Mouse (Mus musculus) adrenal gland, postnatal 10 days (tissue): ENCODE measurements at regions not wholly inside any gene's neighbourhood (a gene's known extent, or its start where the extent isn't known, plus 50 kb on each side); places are given as distances from the start of the nearest gene placed in this dataset.

Experiments used
- DNase-seq: peaks from one replicate; pipeline ENCODE4 v3.0.0; 2021; ENCODE audit warnings: mixed read lengths

DNA sequence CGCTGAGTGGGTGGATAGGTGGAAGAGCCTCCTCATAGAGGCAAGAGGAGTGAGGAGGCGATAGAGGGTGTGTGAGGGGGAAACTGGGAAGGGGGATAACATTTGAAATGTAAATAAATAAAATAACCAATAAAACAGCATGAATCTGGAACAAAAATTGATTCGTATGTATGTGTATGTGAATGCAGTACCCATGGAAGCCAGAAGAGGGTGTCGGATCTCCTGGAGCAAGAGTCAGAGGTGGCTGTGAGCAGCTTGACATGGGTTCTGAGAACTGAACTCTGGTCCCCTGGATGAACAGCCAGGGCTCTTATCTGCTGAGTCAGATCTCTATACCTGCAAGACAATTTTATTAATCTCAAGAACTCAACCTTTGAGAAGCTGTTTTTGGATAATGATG lies 81.4 kb downstream of the Tfap2b start:
- no peak for DNase-seq

DNA sequence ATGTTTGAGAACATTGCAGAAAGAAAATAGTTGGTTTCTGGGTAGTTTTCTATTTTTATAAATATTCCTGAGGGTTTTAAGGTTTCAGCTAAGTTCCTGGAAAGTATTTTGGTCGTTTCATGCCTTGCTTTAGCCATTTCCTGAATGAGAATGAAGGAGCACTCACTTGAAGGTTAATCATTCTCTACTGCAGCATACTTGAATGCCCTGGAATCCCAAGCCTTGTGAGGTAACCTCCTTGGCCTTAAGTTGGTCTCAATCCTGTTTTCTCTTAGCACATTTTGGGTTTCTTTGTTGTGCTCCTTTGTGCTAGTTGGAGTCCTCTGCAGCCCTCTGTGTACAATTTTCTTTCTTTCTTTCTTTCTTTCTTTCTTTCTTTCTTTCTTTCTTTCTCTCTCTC lies 112.9 kb downstream of the Tfap2b start:
- DNase-seq = no peak

DNA sequence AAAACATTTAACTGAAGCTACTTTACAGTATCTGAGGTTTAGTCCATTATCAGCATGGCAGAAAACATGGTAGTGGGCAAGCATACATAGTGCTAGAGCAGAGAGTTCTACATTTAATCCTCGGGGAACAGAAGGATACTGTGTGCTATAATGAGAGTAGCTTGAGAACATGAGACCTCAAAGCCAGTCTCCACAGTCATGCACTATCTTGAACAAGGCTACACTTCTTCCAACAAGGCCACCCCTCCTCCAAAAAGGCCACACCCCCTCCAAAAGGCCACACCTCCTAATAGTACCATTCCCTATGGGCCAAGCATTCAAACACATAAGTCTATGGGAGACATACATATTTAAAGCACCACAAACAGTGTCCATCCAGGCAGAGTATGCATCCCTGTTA lies 127.3 kb downstream of the Tfap2b start:
- no peak for DNase-seq

DNA sequence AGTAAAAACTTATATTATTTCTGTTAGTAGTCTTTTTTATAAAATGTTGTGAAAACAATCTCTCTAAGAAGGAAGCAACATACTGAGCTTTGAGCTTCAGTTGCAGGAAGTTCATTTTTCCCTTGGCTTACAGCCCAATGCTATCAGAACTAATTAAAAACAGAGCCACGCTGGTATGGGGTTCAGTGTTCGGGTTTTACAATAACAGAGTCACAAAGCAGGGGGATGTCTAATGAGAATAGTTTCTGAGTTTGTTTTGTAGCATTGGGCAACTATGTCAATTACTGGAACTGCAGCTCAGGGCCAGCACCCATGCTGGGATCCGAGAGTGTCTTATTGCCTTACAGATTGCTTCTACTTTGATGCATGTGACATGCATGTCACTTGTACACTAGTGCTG lies 128.5 kb downstream of the Tfap2b start:
- DNase-seq = no peak

DNA sequence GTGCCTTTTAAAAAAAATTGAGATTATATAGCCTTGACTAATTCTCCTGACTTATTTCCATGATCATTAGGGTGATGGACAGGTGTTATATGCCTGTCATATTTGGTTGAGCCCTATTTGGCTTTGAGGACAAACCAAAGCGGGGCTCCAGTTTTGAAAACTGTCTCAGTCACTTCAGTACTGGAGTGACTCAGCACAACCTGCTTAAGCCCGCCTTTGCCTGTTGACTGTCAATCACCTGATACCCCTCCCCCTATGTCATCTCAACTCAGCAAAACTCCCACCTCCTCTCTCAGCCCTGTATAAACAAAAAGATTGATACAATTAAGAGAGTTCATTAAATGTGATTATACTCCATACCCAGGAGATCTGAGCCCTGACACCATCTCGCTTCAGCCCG lies 135.7 kb downstream of the Tfap2b start:
- DNase-seq = no peak

DNA sequence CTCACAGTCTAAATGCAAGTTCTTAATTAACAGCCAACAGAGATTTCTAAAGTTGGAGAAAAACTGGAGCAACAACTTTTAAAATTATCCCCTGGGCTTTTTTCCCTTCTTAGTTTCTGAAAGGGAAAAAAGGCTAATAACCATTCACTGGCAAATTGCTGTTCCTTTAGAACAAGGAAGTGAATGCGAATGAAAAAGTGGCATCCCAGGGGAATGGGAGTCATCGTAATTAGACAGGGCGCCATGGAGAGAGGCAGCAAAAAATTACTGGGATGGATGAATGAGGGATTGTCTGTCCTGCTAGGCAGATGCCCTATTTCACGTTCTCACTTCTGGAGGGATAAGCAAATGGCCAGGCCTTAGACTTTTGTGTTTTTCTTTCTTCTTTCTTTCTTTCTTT lies 141.8 kb downstream of the Tfap2b start:
- DNase-seq = no peak

DNA sequence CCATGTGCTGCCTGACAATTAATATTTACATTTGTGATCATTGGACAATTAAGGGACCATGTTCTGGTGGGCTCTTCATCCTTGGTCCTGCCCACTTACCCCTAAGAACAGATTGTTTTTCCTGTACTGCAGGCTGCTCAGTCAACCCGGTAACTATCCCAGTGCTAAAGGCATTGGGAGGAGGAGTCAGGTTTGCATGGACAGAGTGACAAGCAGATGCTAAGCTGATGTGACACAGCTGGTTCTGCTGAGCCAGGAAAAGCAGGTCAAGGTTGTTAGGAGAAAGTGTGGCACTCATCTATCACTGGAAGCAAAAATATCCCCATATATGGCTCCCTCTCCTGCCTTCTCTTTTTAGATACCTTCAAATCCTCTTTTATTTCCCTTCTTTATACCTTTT lies 176.1 kb downstream of the Tfap2b start:
- DNase-seq = no peak

DNA sequence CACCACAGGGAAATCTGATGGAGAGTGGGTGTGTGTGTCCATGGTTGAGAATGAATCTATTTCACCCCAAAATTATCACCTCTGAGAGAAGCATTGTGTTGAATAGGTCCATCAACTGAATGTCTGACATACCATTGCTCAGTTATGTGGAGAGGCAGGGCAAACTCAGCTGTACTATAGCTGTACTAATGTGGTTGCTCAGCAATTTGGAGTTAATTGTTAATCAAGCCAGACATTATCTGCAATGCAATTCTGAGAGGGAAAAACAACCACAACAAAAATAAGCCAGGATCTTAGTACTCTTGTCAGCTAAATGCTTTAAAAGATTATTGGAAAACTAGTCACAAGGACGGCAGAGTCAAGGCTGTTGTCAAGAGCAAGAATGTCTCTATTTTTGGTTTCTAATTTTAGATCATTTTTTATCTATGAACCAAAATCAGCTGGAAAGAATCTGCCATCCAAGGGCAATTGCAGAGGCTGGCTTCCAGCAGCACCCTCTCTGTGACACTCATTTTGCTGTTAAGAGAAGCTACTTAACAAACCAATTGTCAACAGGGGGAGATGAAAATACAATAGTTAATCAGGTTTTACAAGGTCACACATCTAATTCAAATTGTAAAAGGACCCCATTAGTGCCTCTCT lies 180.3 kb downstream of the Tfap2b start:
- DNase-seq = peak; percentile 3

DNA sequence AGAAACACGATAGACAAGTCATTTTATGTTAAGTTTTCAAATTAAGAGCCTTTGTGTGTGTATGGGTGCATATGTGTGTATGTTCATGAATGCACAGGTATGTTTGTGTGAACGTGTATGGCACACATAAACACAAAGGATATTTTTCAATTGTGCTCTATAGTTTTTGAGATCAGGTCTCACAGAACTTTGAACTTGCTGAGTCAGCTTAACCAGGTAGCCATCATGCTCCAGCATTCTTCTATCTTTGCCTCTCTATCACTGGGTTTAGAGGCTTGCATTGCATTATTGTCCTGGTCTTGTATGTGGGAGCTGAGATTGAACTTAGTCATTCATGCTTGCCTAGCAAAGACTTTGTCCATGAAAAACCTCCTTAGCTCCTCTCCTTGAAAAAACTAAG lies 198.8 kb downstream of the Tfap2b start:
- no peak for DNase-seq

DNA sequence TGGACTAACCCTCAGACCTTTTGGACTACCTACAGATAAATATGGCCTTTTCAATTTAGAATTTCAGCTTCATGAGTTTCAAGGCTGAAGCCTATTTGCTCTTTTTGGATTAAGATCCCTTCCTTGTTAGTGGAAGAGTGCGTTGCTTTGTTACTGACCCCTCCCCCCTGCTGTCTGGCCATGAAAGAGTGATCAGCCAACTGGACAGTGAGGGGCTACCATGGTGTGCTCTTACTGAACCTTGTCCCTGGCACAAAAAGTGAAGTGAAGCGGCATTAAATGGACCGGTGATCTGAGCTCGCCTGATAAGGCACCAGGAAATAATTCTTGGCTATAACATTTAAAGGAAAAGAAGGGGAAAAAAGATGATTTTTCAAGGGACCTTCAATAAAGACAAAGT lies 203.6 kb downstream of the Tfap2b start:
- no peak for DNase-seq

DNA sequence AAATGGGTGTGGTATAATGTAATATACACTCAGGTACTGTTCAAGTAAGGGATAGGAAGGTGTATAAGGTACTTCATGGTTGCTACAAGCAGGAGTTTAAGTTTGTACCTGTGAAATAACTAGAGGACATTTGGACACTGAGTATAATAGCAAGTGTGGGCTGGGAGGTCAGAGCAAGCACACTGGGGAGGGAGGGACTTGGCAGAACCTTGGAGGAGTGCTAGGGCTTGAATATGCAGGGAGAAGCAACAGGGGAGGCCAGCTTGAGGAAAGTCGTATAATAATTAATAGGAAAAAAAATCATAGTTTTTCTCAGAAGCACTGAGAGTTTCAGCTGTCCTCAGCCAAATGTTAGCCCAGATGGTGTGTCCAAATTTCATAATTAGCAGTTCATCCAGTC lies 212.4 kb downstream of the Tfap2b start:
- DNase-seq = no peak

DNA sequence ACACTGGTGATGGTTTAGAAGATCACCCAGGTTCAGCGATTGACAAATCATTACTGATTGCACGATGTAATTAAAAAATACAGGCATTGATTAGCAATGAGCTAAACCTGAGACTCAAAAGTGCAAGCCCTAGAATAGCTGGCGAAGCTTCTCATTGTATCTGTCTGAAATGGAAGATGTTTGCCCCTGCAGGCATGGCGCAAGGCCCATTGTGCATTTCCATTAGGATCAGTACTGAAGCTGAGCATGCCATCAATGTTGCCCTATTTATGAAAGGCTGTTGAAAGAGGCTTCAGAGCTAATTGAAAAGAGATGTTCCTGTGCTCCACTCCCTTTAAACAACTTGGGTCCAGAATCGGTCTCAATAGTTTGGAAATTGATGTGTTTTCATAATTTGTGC lies 242.1 kb downstream of the Tfap2b start:
- DNase-seq = no peak

DNA sequence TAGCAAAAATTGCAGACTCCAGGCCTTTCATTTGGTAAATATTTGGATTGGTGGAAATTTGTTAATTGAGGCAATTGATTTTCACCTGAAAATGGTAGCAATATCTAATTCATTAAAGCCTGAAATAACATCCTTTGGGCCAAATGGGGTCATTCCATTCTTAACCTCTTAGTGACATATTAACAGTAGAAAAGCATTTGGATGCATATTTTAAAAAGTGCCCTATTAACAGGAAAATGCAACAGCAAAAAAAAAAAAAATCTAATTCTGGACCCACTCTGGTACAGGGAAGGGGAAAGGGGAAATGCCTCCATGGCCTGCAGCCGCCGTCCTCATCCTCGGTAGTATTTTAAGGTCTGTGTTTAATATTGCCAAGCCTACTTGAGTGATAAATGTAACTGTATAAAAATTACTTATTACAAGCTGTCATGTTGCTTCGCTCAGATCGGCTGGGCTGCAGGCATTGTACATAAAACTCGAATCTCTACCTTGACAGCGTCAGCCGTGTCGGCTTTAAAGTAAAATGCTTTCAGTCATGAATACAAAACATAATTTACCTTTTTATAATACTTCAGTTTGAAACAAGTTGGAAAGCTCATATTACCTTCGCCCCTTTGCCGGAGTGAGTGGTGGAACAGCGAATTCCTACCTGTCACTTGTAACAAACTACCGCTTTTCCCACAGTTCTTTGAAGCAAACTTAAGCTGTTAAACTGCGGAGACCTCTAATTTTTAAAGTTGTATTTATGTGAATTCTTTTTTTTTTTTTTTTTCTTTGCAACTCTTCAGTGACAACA lies 250.1 kb downstream of the Tfap2b start:
- no peak for DNase-seq

DNA sequence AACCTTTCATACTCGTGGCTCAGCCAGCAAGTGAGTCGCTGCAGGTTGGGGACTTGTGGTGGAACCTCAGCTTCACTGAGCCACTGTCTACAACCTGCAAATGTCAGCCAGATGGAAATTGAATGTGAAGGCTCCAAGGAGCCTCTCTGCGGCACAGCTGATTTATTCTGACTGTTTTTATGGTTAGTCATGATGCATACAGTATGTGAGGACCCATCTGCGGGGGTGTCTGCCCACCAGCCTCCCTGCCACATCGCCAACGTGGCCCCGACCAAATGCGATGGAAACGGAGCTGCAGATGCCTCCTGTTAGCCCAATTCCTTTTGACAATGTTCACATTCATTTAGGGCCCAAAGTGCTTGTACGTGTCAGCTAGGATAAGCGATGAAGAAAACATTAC lies 251.2 kb downstream of the Tfap2b start:
- DNase-seq = no peak

DNA sequence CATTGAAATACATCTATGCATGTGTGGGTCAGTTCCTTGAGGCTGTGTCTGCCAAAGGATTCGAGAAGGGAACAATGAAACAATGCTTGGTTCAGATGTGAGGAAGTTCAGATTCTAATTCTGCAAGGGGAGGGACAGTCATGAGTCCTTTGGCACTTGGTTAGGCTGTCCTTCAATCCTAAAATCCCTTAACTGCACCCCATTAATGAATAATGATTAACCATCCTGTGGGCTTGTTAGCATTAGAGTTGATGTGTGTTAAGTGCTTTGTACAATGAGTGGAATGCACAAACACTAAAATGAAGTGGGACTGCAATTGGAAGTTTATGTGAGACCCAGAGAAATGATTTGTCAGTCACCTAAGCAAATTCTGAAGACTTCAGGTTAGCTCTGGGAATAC lies 264.8 kb downstream of the Tfap2b start:
- no peak for DNase-seq
